Mouse (Mus musculus): ENCODE results near the gene Cadm1.

GRCm38 (mm10) chr9:47741751-47742150 is 211.8 kb downstream of the Cadm1 start:
- TF ChIP-seq CTCF (IDR thresholded peaks at IDR 0.05; ENCODE audit: control insufficient read depth, insufficient read depth, low read length) = no peak
- TF ChIP-seq POLR2A (IDR thresholded peaks at IDR 0.05; ENCODE audit: borderline replicate concordance, control insufficient read depth, low read depth, low read length) = no peak
